Mouse (Mus musculus): ENCODE measurements around the gene Ppp1r21.

The Ppp1r21 gene

GRCm38 (mm10) chr17:88530236-88530619 is 310 bp downstream of the Ppp1r21 start:
- DNase-seq (ENCODE audit: low spot score) = no peak

GRCm38 (mm10) chr17:88530667-88531066 is 749 bp downstream of the Ppp1r21 start:
- DNase-seq (ENCODE audit: low spot score) = no peak

DNA sequence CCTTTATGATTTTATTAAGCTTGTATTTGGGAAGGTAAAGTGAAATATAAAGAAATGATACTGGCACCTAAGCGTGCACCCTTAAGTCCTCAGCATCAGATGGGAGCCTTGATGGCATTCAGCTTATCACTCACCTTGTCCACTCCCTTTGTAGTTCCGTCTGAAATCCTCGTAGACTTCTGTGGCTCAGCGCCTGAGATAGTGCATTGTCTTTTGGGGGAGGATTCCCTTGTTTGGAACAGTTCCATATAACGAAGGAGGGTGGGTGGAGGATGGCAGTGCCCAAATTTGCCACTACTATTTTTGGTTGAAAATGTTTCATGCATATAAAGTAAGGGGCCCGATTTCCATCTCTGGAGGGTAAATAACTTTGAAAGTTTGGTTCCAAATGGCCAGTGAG is 1.3 kb downstream of the Ppp1r21 start:
- DNase-seq (ENCODE audit: low spot score) = no peak

GRCm38 (mm10) chr17:88537842-88538430 is 8.0 kb downstream of the Ppp1r21 start:
- no peak for DNase-seq (ENCODE audit: low spot score)

- DNase-seq (ENCODE audit: low spot score) = no peak
Measured at GRCm38 (mm10) chr17:88542771-88543416, 13.0 kb downstream of the Ppp1r21 start.

DNA sequence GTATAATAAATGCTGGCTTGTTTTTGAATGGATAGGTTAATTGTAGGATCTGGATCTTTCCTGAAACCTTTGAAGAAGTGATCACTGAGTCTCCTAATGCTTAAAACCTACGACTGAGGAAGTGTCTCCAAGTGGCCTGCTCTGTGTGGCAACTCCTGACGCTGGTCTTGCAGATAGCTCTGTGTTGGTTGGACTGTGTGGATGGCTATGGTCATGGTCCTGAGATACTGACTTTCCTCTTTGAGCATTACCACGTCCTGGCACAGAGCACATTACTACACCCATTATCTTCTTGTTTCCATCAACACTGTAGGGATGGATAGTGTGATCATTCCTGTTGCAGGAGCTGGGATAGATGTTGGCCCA is 13.5 kb downstream of the Ppp1r21 start:
- no peak for DNase-seq (ENCODE audit: low spot score)

DNA sequence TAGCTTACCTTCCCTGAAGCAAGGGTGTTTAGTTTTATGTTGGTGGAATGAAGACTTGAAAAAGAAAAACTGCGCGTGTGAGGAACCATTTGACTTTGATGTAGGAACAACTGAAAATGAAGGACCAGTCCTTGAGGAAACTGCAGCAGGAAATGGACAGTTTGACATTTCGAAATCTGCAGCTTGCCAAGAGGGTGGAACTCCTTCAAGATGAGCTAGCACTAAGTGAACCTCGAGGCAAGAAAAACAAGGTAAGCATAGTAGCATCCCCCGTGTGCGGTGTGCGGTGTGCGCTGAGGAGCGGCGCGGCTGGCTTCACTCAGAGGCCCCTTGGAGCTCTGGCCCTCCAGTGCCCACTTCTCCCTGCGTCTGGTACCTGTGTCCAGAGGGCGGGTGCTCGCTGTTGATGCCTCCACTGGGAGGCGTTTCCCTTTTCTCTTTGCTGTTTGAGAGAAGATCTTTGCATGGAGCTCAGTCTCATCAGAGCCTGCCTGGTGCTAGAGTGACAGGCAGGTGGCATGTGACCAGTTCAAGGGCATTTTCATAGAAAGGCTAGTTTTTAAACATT is 15.4 kb downstream of the Ppp1r21 start:
- no peak for DNase-seq (ENCODE audit: low spot score)

DNA sequence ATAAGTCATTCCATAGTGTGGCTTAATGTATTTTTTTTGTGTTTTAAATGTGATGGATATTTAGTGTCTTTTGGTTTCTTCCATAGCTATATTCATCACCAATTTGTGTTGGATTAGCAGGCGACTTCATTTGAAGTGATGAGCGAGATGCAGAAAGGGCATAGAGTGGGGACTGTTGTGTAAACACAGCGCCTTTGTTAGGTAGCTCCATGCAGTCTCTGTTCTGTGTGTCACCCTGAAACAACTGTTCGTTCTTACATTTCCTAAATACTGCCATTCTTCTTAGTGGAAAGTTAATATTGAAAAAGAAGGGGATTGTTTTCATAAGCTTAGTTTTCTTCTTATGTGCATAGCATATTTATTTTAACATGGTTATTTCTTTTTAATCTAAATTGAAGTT is 16.8 kb downstream of the Ppp1r21 start:
- no peak for DNase-seq (ENCODE audit: low spot score)

GRCm38 (mm10) chr17:88549411-88550191 is 19.7 kb downstream of the Ppp1r21 start:
- DNase-seq (ENCODE audit: low spot score) = no peak

- DNase-seq (ENCODE audit: low spot score) = no peak
Measured at GRCm38 (mm10) chr17:88550351-88550750, 20.4 kb downstream of the Ppp1r21 start.

DNA sequence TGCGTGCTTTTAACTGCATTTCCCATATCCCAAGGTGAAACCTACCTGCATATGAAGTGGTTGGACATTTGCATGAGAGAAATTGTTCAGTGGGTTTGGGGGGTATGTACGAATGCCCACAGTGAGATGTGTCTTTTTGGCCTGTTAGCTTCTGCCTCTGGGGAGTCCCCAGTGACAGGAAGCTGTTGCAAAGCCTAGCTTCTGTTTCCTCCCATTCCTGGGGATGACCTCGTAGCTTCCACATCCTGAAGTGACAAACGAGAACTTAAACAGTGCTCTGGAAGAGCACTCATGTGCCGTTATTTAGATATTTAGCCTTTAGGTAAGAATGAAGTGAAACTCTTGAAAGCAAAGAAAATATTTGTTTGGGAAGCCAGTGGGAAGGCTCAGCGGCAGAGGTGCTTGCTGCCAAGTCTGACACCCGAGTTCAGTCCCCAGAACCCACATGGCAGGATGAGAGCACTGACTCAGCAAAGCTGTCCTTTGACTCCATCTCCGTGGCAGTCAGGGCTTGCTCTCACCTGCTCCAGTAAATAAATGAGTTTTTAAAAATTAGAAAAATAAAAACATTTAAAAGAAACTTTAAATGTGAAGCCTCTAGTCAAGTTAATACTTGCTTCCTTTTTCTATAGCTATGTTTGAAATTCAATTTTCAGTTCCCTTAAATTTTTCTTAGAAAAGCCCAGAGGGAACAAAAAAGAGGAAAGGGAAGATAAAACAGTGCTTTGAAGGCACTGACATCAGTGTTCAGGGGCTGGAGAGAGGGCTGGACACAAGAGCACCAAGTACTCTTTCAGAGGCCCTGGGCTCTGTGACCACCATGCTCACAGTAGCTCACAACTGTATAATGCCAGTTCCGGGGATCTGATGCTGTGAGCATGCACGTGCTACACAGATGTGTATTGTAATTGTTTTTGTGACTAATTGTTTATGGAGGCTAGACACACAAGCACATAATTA is 21.3 kb downstream of the Ppp1r21 start:
- DNase-seq (ENCODE audit: low spot score) = no peak

GRCm38 (mm10) chr17:88552556-88552955 is 22.6 kb downstream of the Ppp1r21 start:
- DNase-seq (ENCODE audit: low spot score) = no peak

- DNase-seq (ENCODE audit: low spot score) = no peak
Measured at GRCm38 (mm10) chr17:88553001-88553449, 23.1 kb downstream of the Ppp1r21 start.

DNA sequence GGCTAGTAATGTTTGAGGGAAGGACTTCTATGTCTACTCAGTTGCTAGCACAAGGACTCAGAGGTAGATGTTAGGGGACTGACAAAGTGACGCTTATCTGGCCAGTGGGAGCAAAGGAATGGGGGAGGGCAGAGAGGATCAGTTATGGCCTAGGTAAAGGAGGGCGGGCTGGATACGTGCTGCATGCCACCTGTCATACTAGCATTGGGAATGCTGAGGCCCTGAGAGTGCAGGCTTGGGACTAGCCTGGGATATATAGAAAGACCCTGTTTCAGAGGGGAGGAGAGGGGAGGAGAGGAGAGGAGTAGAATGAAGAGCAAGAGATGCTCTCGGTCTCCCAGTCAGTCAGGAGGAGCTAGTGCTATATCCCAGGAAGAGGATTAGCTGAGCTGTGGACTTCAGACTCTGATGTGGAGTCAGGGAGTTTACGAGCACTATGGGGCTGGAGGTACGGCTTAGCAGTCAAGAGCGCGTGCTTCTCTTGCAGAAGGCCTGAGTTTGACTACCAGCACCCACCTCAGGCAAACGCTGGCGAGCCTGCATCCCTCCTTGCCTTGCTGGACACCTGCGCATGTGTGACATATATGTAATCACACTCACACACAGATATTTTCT is 23.7 kb downstream of the Ppp1r21 start:
- DNase-seq (ENCODE audit: low spot score) = no peak

- no peak for DNase-seq (ENCODE audit: low spot score)
Measured at GRCm38 (mm10) chr17:88556176-88556575, 26.3 kb downstream of the Ppp1r21 start.

DNA sequence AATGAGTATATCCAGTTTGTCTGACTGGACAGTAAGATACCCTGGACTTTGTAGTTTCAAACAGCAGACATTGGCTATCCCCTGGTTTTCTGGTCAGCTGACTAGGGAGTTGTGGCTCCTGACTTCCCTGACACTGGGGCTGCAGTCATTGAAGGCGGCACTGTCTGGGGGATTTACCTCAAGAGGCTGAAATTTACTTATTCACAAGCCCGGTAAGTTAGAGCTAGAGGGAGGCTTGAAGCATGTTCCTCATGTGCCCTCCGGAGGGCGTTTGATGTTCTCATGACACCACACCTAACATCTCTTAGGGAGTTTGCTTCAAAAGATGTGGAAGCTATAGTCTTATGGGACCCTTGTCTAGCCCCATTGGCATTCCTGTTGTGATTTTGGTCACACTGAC is 26.8 kb downstream of the Ppp1r21 start:
- no peak for DNase-seq (ENCODE audit: low spot score)

GRCm38 (mm10) chr17:88558168-88558842 is 28.4 kb downstream of the Ppp1r21 start:
- DNase-seq (ENCODE audit: low spot score) = peak; percentile 73

DNA sequence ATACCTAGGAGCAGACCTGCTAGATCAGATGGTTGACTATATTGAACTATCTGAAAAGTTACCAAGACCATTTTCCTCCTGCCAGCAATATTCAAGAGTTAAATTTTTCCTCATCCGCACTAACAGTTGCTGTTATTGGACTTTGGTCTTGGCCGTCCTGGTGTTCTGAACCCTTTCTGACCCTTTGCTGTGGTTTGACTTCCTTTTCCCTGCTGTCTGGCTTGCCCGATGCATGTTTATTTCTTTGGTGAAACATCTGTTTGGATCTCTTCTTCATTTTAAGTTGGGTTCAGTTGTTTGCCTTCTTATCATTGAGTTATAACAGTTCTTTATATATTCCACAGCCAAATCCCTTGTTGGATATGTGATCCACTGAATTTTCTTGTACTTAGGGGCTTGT is 33.7 kb downstream of the Ppp1r21 start:
- DNase-seq (ENCODE audit: low spot score) = no peak

DNA sequence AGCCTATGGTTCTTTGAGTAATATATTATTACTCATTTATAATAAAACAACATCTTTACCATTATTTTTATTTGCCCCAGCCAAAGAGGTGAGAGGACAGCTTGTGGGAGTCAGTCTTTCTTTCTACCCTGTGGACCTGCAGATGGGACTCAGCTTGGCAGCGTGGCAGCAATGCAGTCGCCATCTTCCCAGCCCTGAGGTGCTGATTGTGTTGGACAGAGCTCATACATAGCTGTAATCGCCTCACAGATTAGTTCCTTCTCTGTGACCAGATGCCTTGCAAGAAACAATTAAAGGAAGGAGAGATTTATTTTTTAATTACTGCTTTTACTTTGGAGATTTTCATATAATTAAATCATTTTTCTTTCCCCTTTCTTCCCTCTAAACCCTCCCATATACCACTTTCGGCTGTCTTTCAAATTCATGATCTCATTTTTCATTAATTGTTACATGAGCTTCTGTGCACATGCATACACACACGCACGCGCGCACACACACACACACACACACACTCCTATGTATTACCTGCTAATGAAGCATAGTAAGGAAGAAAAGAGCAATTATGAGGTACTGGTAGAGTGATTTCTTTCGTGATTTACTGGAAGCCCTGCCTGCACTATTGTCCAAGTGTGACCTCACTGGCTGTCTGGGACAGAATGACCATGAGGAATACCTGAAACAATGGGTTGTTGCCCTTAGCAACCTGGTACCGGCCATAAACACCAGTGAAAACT is 40.1 kb downstream of the Ppp1r21 start:
- DNase-seq (ENCODE audit: low spot score) = no peak

- no peak for DNase-seq (ENCODE audit: low spot score)
Measured at GRCm38 (mm10) chr17:88570784-88571183, 40.9 kb downstream of the Ppp1r21 start.

Measured in urinary bladder, postnatal 25 days (tissue).